Mouse (Mus musculus): ENCODE measurements around the gene Shd. TPM values are rescaled to one million over a fixed set of nuclear protein-coding genes. Genes with fewer than 3 reads are reported as not detected.

Shd gene
- polyA plus RNA-seq (2017; shearing (Covaris generic)) = 0.19 TPM

GRCm38 (mm10) chr17:55969966-55970891 lies at the start of gene Shd:
Gene Shd, plus strand, starts transcription at chr17:55970467.

GRCm38 (mm10) chr17:55949400-55949799 lies 20.9 kb upstream of the Shd start, which contains the start of gene Zfp119b:
Gene Zfp119b, minus strand, starts transcription at chr17:55949500.

DNA sequence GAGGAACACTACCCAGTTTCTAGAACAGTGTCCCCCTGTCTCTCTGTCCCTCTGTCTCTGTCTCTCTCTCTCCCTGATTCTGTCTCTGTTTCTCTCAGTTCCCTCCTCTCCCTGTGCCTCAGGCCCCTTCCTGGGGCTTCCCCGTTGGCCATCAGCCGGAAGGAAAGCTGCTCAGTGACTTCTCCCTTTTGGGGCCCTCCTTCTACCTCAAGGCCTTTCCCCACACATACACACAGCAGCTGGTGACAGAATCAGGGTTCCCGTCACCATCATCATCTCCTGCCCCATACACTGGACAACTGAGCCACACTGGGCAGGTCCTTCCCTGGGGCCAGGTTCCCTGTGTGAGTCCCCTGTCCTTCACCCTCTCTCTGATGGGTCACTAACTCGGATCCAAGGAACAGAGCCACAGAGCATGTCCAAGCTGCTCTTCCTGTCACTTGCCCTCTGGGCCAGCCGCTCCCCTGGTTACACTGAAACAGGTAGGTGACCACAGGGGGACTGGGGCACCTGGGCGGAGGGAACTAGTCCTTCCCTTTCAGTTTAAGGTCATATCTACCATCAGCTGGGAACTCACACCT lies 17.7 kb upstream of the Shd start, which contains the start of gene Ebi3:
Ebi3 (plus strand) TSS at position 194 of the 581 bp plus-strand sequence.

DNA sequence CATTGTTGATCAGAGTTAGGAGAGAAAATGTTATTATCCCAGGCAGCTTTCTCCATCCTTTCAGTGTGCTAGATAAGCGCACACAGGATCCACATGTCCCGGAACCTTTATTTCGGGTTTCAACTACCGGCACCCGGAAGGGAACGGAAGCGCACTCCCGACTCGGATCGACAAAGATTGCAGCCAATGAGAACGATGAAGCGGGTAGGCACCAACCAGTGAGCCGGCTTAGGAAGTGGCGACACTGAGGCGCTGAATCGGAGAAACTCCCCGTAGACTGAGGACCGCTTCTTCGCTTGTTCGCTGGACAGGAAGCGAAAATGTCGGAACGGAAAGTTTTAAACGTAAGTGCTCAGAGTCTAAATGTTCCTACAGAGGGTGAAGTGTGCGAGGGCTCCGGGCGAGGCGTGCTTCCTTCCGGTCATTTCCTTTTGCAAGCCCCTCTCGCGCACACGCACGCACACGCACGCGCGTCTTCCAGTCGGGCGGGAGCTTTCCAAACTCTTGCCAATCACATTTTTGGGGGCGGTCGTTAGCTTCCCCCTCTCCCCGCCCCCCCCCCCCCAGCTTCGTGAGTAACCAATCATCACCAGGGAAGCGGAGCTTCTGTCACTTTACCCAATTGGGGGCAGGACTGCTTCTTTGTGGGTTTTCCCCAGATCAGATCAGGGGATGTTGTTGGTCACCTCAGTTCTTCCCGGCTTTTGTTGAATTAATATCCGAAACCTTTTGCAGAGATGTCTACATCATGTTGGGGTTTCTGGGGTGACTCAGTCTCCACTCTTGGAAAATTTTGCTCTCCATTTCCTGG lies 11.1 kb upstream of the Shd start, which contains the start of gene Yju2:
Yju2 (plus strand) TSS at position 182 of the 811 bp plus-strand sequence.

DNA sequence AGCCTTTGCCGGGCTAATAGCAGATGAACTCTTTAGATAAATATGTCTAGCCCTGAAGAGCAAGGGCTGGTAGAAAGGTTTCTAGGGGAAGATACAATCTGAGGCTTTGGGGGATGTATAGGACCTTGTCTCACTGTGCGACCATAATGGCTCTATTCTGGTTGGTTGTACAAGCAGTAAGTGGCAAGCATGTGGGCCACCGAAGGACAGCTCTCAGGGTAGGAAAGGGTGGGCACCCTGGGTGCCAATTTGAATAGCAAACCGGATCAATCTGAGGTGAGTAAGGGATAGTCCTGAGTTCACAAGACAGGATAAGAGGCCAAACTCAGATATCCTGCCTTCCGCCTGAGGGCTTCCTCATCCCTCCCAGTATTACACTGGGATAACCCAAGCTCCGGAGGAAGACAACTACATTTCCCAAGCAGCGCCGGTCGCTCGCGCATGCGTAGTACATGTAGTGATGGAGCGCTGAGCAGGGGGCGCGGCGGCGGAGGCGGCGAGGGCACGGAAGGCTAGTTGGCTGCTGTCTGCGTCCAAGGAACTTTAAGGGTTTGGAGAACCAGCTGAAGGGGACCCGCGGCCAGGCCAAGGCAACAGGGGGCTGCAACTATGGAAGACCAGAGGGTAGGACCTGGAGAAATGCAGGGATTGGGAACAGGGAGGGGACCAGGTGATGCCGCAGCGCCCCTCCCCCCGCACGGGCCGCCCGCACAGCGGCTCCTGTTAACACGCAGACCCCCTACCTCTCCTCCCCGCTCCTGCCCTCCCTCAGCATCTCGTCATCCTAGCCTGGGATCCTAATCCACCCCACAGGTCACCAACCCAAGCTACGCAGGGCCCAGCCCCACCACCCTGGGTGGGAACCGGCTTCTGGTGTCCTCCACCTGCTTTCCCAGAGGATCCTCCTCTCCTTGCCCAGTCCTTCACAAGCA lies 16.0 kb downstream of the Shd start, which contains the start of gene Fsd1:
Fsd1 (plus strand) TSS at position 480 of the 932 bp plus-strand sequence.

DNA sequence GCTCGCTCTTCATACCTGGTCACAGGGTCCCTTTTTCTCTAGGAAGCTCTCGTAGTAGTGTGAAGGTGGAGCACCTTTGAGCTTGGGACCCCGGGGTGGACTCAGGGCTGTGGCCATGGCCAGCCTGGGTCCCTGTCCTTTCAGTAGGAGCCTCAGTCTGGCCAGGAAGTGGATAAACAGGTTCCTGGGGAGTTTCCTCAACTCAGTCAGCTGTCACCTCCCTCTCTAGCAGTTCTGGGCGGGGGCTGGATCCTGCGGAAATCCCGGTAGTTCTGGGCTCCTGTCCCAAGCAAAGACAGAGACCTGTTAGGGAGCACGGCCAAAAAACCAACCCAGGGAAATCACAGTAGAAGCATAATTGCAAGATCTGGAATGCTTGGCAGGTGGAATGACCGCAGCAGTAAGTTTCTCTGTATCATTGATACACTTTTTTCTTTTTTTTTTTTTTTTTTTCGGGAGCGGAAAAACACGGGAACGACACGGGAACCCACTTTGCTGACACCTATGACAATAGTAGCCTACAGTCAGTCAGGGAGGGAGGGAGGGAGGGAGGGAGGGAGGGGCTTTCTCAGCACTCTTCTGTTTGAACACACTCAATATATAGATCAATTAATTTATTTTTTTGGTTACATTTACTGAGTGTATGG lies 35.3 kb downstream of the Shd start, which contains the start of the genes Stap2 and Mpnd:
Stap2 (minus strand) TSS at position 170 of the 647 bp plus-strand sequence.
Mpnd (plus strand) TSS at position 297 of the 647 bp plus-strand sequence.

Other genes with a start within 250 kb of the Shd start
- 1.2 TPM for gene Adgre4, start 220.5 kb upstream of the Shd start, polyA plus RNA-seq (2017; shearing (Covaris generic))
- 26.8 TPM for gene Zfp119a, start 91.5 kb upstream of the Shd start, polyA plus RNA-seq (2017; shearing (Covaris generic))
- 31.1 TPM for gene Zfp959, start 78.4 kb upstream of the Shd start, polyA plus RNA-seq (2017; shearing (Covaris generic))
- gene Zfp119b, start 21.0 kb upstream of the Shd start, polyA plus RNA-seq (2017; shearing (Covaris generic)) = 15.2 TPM
- gene Ebi3, start 17.8 kb upstream of the Shd start, polyA plus RNA-seq (2017; shearing (Covaris generic)) = 48.5 TPM
- 40.2 TPM for gene Yju2, start 11.4 kb upstream of the Shd start, polyA plus RNA-seq (2017; shearing (Covaris generic))
- not detected for gene Fsd1, start 16.0 kb downstream of the Shd start, polyA plus RNA-seq (2017; shearing (Covaris generic))
- gene Stap2, start 35.1 kb downstream of the Shd start, polyA plus RNA-seq (2017; shearing (Covaris generic)) = 0.24 TPM
- 29.7 TPM for gene Mpnd, start 35.2 kb downstream of the Shd start, polyA plus RNA-seq (2017; shearing (Covaris generic))
- 149 TPM for gene Sh3gl1, start 66.2 kb downstream of the Shd start, polyA plus RNA-seq (2017; shearing (Covaris generic))
- gene Chaf1a, start 70.0 kb downstream of the Shd start, polyA plus RNA-seq (2017; shearing (Covaris generic)) = 0.52 TPM
- 82.8 TPM for gene Ubxn6, start 104.6 kb downstream of the Shd start, polyA plus RNA-seq (2017; shearing (Covaris generic))
- 145 TPM for gene Hdgfl2, start 109.2 kb downstream of the Shd start, polyA plus RNA-seq (2017; shearing (Covaris generic))
- not detected for gene Plin4, start 139.3 kb downstream of the Shd start, polyA plus RNA-seq (2017; shearing (Covaris generic))
- gene Plin5, start 147.1 kb downstream of the Shd start, polyA plus RNA-seq (2017; shearing (Covaris generic)) = not detected
- not detected for gene Lrg1, start 151.5 kb downstream of the Shd start, polyA plus RNA-seq (2017; shearing (Covaris generic))
- not detected for gene Sema6b, start 169.9 kb downstream of the Shd start, polyA plus RNA-seq (2017; shearing (Covaris generic))
- 40.2 TPM for gene Tnfaip8l1, start 192.0 kb downstream of the Shd start, polyA plus RNA-seq (2017; shearing (Covaris generic))
- 74.8 TPM for gene Mydgf, start 213.5 kb downstream of the Shd start, polyA plus RNA-seq (2017; shearing (Covaris generic))
- gene Dpp9, start 248.4 kb downstream of the Shd start, polyA plus RNA-seq (2017; shearing (Covaris generic)) = 29.9 TPM